Mouse (Mus musculus) liver (tissue): ENCODE measurements around the gene St7.
A peak's percentile ranks its signal among the peaks of the same experiment; 100 is the strongest.
"Not testable (repeated sequence)": the region's sequence is repeated elsewhere in the genome, so short reads cannot be mapped to it uniquely, and the experiment has no call there.

Experiments
- DNase-seq: peaks from one replicate; pipeline ENCODE4 v3.0.0-alpha.2; 2020; ENCODE audit warnings: mixed read lengths

Gene St7

DNA sequence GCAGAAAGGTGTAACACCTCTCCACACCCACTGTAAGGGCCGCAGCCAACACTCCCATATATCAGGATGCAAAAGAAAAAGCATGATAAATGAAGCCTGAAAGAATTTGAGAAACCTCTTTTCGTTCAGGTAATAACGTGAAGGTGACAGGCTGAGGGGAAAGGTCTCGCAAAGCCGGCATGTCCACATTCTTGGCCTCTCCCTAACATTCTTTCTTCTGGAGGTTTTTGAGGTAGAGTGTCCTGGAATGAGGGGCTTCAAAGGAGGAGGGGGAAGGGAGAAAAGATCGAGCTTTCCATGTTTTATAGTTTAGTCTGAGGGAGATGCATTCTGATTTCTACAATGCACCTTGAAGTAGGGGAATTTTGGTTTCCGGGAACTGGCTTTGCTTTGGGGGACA is at the start of gene St7:
Gene St7 (plus strand): TSS at position 287 of the 400 bp plus-strand sequence.
- DNase-seq, result no peak

GRCm38 (mm10) chr6:17646107-17646506 is 46.6 kb upstream of the St7 start:
- no peak for DNase-seq

- DNase-seq, result no peak
Observed at GRCm38 (mm10) chr6:17652132-17652531, 40.6 kb upstream of the St7 start.

- DNase-seq, result no peak
Observed at GRCm38 (mm10) chr6:17655080-17655479, 37.7 kb upstream of the St7 start.

DNA sequence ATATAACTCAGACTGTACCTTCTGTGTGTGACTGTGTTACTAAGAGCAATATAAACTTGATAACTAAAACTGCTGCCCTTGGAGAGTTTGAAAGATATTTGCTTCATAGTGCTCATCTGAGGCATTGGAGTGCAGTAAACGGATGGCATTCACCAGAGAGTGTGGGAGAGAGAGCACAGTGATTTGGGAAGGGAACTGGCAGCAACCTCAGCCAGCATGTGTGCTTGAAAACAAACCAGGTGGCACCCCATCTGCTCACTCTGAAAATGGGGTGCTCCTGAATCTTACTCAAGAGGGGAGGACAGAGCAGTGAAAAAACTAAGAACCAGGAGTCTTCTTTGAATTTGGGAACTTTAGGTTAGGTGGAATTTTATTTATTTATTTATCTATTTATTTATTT is 35.4 kb upstream of the St7 start:
- no peak for DNase-seq

GRCm38 (mm10) chr6:17665348-17665747 is 27.4 kb upstream of the St7 start:
- DNase-seq, result no peak

DNA sequence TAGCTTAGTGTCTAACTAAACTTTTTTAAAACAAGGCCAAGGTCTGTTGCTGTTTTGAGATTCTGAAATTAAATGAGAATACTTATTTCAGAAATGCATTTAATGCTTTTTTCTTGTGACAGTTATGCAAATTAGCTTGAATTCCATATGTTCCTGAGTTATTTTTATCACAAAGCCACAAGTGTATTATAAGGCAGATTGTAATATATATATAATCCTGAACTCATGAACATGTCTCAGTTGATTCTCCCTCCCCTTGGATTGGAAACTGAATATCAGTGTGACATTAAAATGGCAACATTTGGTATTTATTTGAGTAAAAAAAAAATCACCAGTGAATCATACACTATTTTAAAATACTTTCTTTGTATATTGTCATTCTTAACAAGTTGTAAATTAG is 26.7 kb upstream of the St7 start:
- no peak for DNase-seq

DNA sequence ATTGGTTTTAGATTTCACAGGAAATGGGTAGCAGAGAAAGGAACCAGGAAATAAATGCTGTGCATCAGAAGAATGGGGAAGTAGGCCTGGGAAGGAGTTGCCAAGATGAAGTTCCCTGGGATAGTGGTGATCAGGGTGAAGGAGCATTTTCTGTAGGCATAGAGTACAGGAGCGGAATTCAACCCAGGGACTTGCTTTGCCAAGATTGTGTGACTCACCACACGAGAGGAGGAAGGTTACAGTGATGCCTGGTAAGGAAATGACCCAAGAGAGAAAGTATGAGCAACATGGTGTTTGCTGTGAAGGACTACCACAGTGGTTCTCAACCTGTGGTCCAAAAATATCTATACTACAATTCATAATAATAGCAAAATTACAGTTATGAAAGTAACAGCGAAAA is 24.9 kb upstream of the St7 start:
- DNase-seq, result no peak

DNA sequence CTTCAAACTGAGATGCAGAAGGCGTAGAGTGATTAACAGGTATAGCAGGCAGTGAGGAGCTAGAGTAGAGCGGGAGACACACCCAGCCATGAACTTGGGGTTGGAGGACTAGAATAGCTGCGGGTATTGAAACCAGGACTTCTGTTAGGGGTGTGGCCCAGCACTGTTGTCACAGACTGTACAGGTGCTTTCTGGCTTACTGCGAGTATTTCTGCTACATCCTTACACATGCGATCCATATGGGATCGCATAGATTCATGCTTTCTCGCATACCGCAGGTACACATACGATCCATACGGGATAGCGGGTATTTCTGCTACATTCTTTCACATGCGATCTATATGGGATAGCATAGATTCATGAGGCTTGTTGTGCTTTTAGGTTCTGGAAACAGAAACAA is 24.4 kb upstream of the St7 start:
- DNase-seq, result no peak

- no peak for DNase-seq
Observed at GRCm38 (mm10) chr6:17669826-17670225, 22.9 kb upstream of the St7 start.

DNA sequence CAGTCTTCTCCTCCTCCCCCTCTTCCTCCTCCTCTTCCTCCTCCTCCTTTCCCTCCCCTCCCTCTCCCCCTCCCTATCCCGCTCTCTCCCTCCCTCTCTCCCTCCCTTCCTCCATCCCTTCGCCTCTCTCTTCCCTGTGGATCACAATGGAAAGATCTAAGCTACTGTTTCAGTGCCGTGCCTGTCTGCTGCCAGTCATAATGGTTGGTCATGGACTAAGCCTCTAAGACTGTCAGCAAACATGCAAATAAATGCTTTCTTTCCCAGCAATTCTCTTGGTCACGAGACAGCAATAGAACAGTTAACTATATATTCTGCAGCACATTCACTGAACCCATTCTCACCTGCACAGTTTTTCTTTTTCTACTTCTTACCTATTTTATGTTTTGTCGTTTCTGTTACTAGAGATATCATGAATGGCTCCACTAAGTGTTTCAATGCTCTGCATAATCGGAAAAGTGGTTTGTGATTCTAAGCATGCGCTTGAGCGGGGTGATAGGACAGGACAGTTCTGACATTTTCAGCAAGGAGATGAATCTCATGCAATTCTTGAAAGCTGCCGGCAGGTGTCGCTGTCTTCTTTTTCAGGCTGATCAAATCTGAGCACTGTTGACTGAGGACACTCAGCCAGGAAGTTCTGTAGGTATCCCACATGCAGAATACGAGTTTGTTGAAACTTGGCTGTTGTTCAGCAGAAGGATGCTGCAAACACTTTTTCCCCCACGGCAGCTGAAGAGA is 17.5 kb upstream of the St7 start:
- peak; percentile 77 for DNase-seq

DNA sequence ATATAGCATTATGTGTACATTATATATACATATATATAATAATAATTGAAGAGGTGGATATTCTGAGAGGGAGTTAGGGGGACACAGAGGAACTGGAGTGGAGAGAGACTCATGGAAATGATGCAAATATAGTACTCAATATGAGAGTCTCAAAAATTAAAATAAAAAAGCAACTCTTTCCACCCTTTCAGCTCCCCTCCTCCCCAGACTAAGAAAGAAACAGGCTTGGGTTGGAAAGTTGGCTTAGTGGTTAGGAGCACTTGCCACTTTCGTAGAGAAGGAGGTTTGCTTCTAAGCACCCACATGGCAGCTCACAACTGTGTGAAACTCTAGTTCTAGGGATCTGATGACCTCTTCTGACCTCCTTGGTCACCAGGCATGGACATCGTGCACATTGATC is 15.7 kb upstream of the St7 start:
- DNase-seq, result no peak

DNA sequence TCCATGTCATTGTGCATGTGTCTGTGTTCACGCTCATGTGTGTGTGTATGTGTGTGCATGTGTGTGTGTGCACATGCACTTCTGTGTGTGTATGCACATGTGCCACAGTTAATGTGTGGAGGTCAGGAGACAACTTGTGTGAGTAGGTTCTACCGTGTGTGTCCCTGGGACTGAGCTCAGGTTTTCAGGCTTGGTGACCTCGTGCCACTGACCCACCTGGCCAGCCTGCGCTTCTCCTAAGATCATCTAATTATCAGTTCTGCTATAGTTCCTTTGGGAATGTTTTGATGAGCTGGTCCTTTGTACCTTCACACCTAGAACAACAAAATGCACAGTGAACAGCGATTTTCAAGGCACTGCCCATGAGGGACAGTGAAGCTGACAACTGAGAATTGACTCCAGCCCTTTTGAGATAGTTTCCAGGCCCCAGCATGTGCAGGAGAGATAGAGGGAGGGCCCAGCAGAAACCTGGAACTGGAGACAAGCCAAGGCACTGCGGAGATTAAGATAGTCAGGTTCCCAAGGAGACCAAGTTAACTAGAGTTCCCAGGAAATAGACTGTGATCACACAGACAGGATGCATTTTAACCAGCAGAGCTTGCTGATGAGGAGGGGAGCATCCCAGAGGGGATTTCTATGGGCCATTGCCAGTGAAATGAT is 12.3 kb upstream of the St7 start:
- DNase-seq, result peak; percentile 48

DNA sequence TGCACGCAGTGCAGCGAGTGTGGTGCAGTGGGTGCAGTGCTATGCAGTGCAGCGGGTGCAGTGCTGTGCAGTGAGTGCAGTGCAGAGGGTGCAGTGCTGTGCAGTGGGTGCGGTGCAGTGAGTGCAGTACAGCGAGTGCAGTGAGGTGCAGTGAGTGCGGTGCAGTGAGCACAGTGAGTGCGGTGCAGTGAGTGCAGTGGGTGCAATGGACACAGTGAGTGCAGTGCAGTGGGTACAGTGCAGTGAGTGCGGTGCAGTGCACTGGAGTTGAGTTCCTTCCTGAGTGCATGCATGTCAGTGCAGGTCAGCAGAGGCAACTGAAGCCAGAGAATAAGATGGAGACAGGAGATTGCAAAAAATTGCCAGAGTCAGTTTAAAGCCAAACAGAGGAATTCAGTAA is 10.9 kb upstream of the St7 start:
- DNase-seq, result no peak

GRCm38 (mm10) chr6:17688676-17689075 is 4.1 kb upstream of the St7 start:
- no peak for DNase-seq

DNA sequence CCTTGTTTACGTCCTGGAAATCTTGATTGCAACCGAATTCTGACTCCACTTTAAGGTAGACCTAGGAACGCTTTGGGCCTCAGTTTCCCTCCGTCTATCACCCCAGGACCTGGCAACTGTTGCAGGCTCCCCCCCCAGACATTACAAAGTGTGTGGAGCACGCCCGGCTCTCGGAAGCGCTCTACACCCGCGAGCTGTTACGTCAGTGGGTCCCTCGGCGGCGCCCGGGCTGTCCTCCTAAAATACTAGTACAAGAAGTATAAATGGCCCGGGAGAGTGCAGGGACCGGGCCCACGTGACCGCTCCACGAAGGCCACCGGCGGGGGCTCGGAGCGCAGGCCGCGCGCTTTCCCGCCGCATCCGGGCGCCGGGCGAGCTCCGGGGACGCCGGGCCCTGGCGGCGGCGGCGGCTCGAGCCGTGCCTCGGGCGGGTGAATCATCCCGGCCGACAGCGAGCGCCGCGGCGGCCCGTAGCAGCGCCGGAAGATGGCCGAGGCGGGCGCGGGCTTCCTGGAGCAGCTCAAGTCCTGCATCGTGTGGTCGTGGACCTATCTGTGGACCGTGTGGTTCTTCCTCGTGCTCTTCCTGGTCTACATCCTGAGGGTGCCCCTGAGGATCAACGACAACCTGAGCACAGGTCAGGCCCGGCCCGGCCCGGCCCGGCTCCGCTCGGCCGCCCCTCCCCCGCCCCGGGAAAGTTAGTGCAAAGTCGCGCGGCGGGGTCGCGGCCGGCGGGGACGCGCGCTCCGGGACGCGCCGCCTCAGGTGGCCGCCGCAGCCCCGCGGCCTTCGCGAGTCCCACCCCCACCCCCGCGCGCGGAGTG is 1.2 kb downstream of the St7 start:
- DNase-seq, result peak; percentile 77

DNA sequence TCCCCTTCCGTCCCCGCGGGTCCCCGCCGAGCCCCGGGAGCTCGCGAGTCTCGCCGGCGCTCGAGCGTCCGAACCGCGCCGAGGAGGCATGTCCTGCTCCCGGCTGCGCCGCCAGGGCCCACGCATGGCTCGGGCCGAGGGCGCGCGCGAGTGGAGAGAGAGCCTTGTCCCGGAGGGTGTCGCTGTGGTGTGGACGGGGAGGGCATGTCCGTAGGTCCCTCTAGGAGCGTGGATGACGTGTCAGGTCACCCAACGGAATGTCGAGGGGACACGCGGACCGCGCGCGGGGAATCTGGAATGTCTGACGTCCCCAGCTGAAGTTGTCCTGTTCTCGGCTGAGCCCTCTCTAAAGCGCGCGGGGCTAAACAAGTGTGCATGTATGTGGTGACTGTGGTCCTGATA is 1.8 kb downstream of the St7 start:
- peak; percentile 61 for DNase-seq

- DNase-seq, result peak; percentile 49
Observed at GRCm38 (mm10) chr6:17696321-17696734, 3.6 kb downstream of the St7 start.

DNA sequence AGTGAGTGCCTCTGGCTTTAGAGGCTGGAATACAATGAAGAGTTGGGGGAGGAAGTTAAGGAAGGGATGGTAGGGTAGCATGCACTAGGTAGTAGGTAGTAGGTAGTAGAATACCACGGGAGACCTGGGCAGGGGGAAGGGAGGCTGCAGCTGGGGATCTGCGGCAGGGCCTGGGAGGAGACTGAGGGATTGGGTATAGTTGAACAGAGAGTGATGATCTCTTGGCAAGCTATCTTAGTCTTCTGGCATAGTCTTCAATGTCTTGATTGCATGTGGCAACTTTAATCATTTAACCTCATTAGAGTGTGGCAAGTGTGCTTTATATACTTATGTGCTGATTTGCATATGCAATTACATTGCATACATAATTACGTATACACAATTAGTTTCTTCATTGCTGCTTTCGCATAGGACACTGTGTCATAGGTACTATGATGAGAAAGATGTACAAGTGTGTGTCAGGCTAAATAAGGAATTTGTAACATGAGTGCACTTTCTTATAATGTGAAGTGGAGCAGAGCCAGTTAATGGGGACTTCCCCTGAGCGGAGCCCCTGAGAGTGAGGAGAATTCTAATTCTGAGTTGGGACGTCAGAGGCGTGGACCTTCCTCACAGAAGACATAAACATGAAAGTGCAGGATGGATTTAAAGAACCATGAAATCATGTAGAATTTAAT is 8.3 kb downstream of the St7 start:
- no peak for DNase-seq

DNA sequence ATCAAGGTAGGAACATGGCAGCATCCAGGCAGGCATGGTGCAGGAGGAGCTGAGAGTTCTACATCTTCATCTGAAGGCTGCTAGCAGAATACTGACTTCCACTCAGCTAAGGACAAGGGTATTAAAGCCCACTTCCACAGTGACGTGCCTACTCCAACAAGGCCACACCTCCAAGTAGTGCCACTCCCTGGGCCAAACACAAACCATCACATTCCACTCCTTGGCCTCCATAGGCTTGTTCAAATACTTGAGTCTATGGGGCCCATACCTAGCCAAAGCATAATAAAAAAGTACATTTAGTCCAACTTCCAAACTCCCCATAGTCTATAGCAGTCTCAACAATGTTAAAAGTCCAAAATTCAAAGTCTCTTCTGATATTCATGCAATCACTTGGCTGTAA is 11.3 kb downstream of the St7 start:
- DNase-seq, result not testable (repeated sequence)

- no peak for DNase-seq
Observed at GRCm38 (mm10) chr6:17705973-17706372, 13.2 kb downstream of the St7 start.

DNA sequence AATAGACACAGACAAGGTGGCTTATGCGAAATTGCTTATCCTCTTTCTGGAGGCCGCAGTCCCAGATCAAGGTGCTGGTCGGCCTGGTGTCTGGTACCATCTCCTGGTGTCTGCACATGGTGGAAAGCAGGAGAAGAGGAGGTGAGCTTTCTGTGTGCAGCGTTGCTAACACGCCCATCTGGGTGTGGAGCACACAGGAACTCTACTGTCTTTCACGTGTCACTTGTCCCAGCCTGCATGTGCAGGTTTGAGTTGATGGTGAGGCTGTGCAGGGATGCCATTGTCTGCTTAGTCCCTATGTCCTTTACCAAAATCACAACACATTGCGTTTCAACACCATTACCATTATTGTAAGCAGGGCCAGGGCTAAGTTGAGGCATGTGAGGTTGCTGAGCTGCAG is 26.2 kb downstream of the St7 start:
- DNase-seq, result no peak

- DNase-seq, result no peak
Observed at GRCm38 (mm10) chr6:17719423-17719822, 26.7 kb downstream of the St7 start.
